Mouse (Mus musculus) MEL (cell line): ENCODE measurements around the gene Igsf23.

Experiments
- CTCF ChIP-seq, 3 experiments: IDR thresholded peaks in 2 of 3; conservative IDR thresholded peaks in 1 of 3; 2 replicates each; pipeline ENCODE4 v1.5.1; 2011 to 2012; ENCODE audit warnings: low read length in 3 of 3, low read depth in 2 of 3, mild to moderate bottlenecking in 2 of 3, improper control_type of control experiment in 1 of 3, inconsistent platforms in 1 of 3, mixed read lengths in 1 of 3, moderate library complexity in 1 of 3; ENCODE audit not compliant: control insufficient read depth in 1 of 3, insufficient read depth in 1 of 3, poor library complexity in 1 of 3, severe bottlenecking in 1 of 3
- GABPA ChIP-seq: IDR thresholded peaks from 2 replicates; pipeline ENCODE4 v1.6.1; 2012; ENCODE audit warnings: low read depth, mild to moderate bottlenecking, inconsistent platforms, low read length, improper control_type of control experiment, moderate library complexity
- MAX ChIP-seq: IDR thresholded peaks from 2 replicates; pipeline ENCODE4 v1.6.1; 2011; ENCODE audit warnings: low read length, improper control_type of control experiment
- MEF2A ChIP-seq: IDR thresholded peaks from 2 replicates; pipeline ENCODE4 v1.6.1; 2014; ENCODE audit warnings: low read depth, mild to moderate bottlenecking, inconsistent platforms, low read length, improper control_type of control experiment; ENCODE audit not compliant: poor library complexity, insufficient replicate concordance, severe bottlenecking; ENCODE audit errors: extremely low read depth
- MYB ChIP-seq: IDR thresholded peaks from 2 replicates; pipeline ENCODE4 v1.6.1; 2011; ENCODE audit warnings: mild to moderate bottlenecking, low read depth, low read length, improper control_type of control experiment
- NELFE ChIP-seq: IDR thresholded peaks from 2 replicates; pipeline ENCODE4 v1.6.1; 2011; ENCODE audit warnings: low read depth, low read length, improper control_type of control experiment
- TAL1 ChIP-seq: IDR thresholded peaks from 2 replicates; pipeline ENCODE4 v1.6.1; 2012; ENCODE audit warnings: mild to moderate bottlenecking, inconsistent platforms, low read length, moderate library complexity, mixed read lengths
- UBTF ChIP-seq: IDR thresholded peaks from 2 replicates; pipeline ENCODE4 v1.6.1; 2012; ENCODE audit warnings: low read depth, mild to moderate bottlenecking, inconsistent platforms, low read length, improper control_type of control experiment, moderate library complexity, borderline replicate concordance; ENCODE audit not compliant: insufficient read depth
- USF1 ChIP-seq: IDR thresholded peaks from 2 replicates; pipeline ENCODE4 v1.6.1; 2014; ENCODE audit warnings: low read depth, mild to moderate bottlenecking, inconsistent platforms, low read length, improper control_type of control experiment, moderate library complexity
- ZC3H11A ChIP-seq: IDR thresholded peaks from 2 replicates; pipeline ENCODE4 v1.6.1; 2012; ENCODE audit warnings: low read depth, mild to moderate bottlenecking, inconsistent platforms, low read length, improper control_type of control experiment

DNA sequence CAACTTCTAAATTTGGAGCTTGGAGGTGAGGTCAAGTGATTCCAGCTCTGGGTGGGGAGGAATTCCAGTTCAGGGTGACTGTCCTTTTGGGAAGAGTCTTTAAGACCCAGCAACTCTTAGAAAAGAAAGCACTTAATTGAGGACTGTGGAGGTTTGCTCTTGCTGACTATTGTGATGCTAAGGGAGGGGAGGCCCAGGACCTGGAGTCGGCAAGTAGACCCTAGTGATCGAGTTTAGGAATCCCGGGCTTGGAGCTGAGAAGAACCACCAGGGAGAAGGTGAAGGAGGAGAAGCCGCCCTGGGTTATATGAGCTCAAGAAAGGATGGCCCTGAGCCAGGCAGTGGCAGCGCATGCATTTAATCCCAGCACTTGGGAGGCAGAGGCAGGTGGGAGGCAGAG, 22.1 kb downstream of the Igsf23 start:
- no peak for TF ChIP-seq ZC3H11A
- TF ChIP-seq MYB, result no peak
- TF ChIP-seq CTCF (IDR thresholded peaks at IDR 0.05 in 2 of 3, conservative IDR thresholded peaks at IDR 0.05 in 1 of 3; ENCODE audit: control insufficient read depth in 1 of 3, insufficient read depth in 1 of 3, low read depth in 2 of 3, low read length in 3 of 3, poor library complexity in 1 of 3, severe bottlenecking in 1 of 3), result no peak
- no peak for TF ChIP-seq MEF2A
- no peak for TF ChIP-seq TAL1
- no peak for TF ChIP-seq NELFE
- TF ChIP-seq GABPA, result no peak
- no peak for TF ChIP-seq USF1
- TF ChIP-seq MAX, result no peak
- no peak for TF ChIP-seq UBTF
